Mouse (Mus musculus) MEL (cell line): ENCODE results near the gene Fam110a. TPM values are rescaled to one million over a fixed set of nuclear protein-coding genes. Genes with fewer than 3 reads are reported as not detected.

Source experiments
- DNase-seq: peaks from one replicate; pipeline ENCODE4 v3.0.0; 2011; ENCODE audit warnings: low read depth, low spot score
- H3K27ac ChIP-seq: 2 replicates; pipeline ENCODE4 v1.5.1; 2012; ENCODE audit warnings: low read depth, mild to moderate bottlenecking, control low read depth, low read length, moderate library complexity; ENCODE audit not compliant: control insufficient read depth
- H3K27me3 ChIP-seq, 2 experiments: fragments of 150-350 bp in 1 of 2; sonication (generic) in 1 of 2; 2 replicates each; pipeline ENCODE4 v1.6.1; 2012; ENCODE audit warnings: low read length in 2 of 2, mild to moderate bottlenecking in 2 of 2, improper control_type of control experiment in 1 of 2, moderate library complexity in 1 of 2; ENCODE audit not compliant: insufficient read depth in 2 of 2, control insufficient read depth in 1 of 2
- H3K36me3 ChIP-seq, 2 experiments: 2 replicates each; pipeline ENCODE4 v1.6.1; 2012 to 2014; ENCODE audit warnings: low read length in 2 of 2, improper control_type of control experiment in 1 of 2, inconsistent platforms in 1 of 2, mild to moderate bottlenecking in 1 of 2; ENCODE audit not compliant: insufficient read depth in 2 of 2, control insufficient read depth in 1 of 2
- H3K4me1 ChIP-seq, 2 experiments: fragments of 150-350 bp in 1 of 2; sonication (generic) in 1 of 2; 2 replicates each; pipeline ENCODE4 v1.6.1; 2012; ENCODE audit warnings: low read length in 2 of 2, improper control_type of control experiment in 1 of 2, mild to moderate bottlenecking in 1 of 2; ENCODE audit not compliant: insufficient read depth in 2 of 2, control insufficient read depth in 1 of 2
- H3K4me3 ChIP-seq, 2 experiments: fragments of 150-350 bp in 1 of 2; sonication (generic) in 1 of 2; 2 replicates each; pipeline ENCODE4 v1.5.1; 2012; ENCODE audit warnings: low read depth in 2 of 2, low read length in 2 of 2, mild to moderate bottlenecking in 2 of 2, moderate library complexity in 2 of 2, control low read depth in 1 of 2, improper control_type of control experiment in 1 of 2; ENCODE audit not compliant: control insufficient read depth in 1 of 2, insufficient read depth in 1 of 2
- H3K79me2 ChIP-seq: 2 replicates; pipeline ENCODE4 v1.6.1; 2012; ENCODE audit warnings: mild to moderate bottlenecking, low read length, moderate library complexity; ENCODE audit not compliant: control insufficient read depth, poor library complexity, insufficient read depth
- H3K9ac ChIP-seq: 2 replicates; pipeline ENCODE4 v1.6.1; 2012; ENCODE audit warnings: low read depth, mild to moderate bottlenecking, control low read depth, low read length, moderate library complexity; ENCODE audit not compliant: control insufficient read depth, poor library complexity, severe bottlenecking
- H3K9me3 ChIP-seq: fragments of 150-350 bp; sonication (generic); replicated peaks from 2 replicates; pipeline ENCODE4 v1.6.1; 2012; ENCODE audit warnings: mild to moderate bottlenecking, low read length, improper control_type of control experiment, moderate library complexity; ENCODE audit not compliant: insufficient read depth
- CTCF ChIP-seq, 3 experiments: IDR thresholded peaks in 2 of 3; conservative IDR thresholded peaks in 1 of 3; 2 replicates each; pipeline ENCODE4 v1.5.1; 2011 to 2012; ENCODE audit warnings: low read length in 3 of 3, low read depth in 2 of 3, mild to moderate bottlenecking in 2 of 3, improper control_type of control experiment in 1 of 3, inconsistent platforms in 1 of 3, mixed read lengths in 1 of 3, moderate library complexity in 1 of 3; ENCODE audit not compliant: control insufficient read depth in 1 of 3, insufficient read depth in 1 of 3, poor library complexity in 1 of 3, severe bottlenecking in 1 of 3
- E2F4 ChIP-seq: IDR thresholded peaks from 2 replicates; pipeline ENCODE4 v1.6.1; 2011; ENCODE audit warnings: low read depth, low read length, improper control_type of control experiment, borderline replicate concordance
- ELF1 ChIP-seq: IDR thresholded peaks from 2 replicates; pipeline ENCODE4 v1.6.1; 2014; ENCODE audit warnings: low read depth, mild to moderate bottlenecking, inconsistent platforms, low read length, improper control_type of control experiment, moderate library complexity
- EP300 ChIP-seq, 2 experiments: IDR thresholded peaks; 2 replicates each; pipeline ENCODE4 v1.6.1; 2011; ENCODE audit warnings: improper control_type of control experiment in 2 of 2, low read length in 2 of 2, low read depth in 1 of 2, mild to moderate bottlenecking in 1 of 2
- ETS1 ChIP-seq: IDR thresholded peaks from 2 replicates; pipeline ENCODE4 v1.6.1; 2012; ENCODE audit warnings: low read depth, mild to moderate bottlenecking, inconsistent platforms, low read length, improper control_type of control experiment, moderate library complexity
- GATA1 ChIP-seq: IDR thresholded peaks from 2 replicates; pipeline ENCODE4 v1.6.1; 2011; ENCODE audit warnings: low read depth, low read length, improper control_type of control experiment
- HCFC1 ChIP-seq: IDR thresholded peaks from 2 replicates; pipeline ENCODE4 v1.6.1; 2012; ENCODE audit warnings: low read depth, mild to moderate bottlenecking, inconsistent platforms, low read length, improper control_type of control experiment, moderate library complexity
- JUND ChIP-seq: IDR thresholded peaks from 2 replicates; pipeline ENCODE4 v1.6.1; 2011; ENCODE audit warnings: low read depth, mild to moderate bottlenecking, improper control_type of control experiment, low read length
- KAT2A ChIP-seq: conservative IDR thresholded peaks from 2 replicates; pipeline ENCODE4 v1.6.1; 2012; ENCODE audit warnings: low read depth, low read length, improper control_type of control experiment, inconsistent platforms
- MAZ ChIP-seq: IDR thresholded peaks from 2 replicates; pipeline ENCODE4 v1.6.1; 2012; ENCODE audit warnings: low read depth, mild to moderate bottlenecking, inconsistent platforms, low read length, improper control_type of control experiment
- MXI1 ChIP-seq: IDR thresholded peaks from 2 replicates; pipeline ENCODE4 v1.6.1; 2011; ENCODE audit warnings: mild to moderate bottlenecking, low read depth, low read length, improper control_type of control experiment
- MYB ChIP-seq: IDR thresholded peaks from 2 replicates; pipeline ENCODE4 v1.6.1; 2011; ENCODE audit warnings: mild to moderate bottlenecking, low read depth, low read length, improper control_type of control experiment
- MYC ChIP-seq: IDR thresholded peaks from 2 replicates; pipeline ENCODE4 v1.6.1; 2011; ENCODE audit warnings: low read depth, mild to moderate bottlenecking, low read length, improper control_type of control experiment, moderate library complexity
- NRF1 ChIP-seq: IDR thresholded peaks from 2 replicates; pipeline ENCODE4 v1.6.1; 2014; ENCODE audit warnings: low read depth, mild to moderate bottlenecking, inconsistent platforms, low read length, improper control_type of control experiment, moderate library complexity; ENCODE audit not compliant: poor library complexity, insufficient read depth, severe bottlenecking
- POLR2A ChIP-seq, 2 experiments: IDR thresholded peaks; 2 replicates each; pipeline ENCODE4 v1.6.1; 2011 to 2012; ENCODE audit warnings: low read length in 2 of 2, mild to moderate bottlenecking in 2 of 2, control low read depth in 1 of 2, improper control_type of control experiment in 1 of 2, low read depth in 1 of 2, moderate library complexity in 1 of 2; ENCODE audit not compliant: control insufficient read depth in 1 of 2, insufficient read depth in 1 of 2, poor library complexity in 1 of 2
- POLR2AphosphoS2 ChIP-seq: IDR thresholded peaks from 2 replicates; pipeline ENCODE4 v1.6.1; 2011; ENCODE audit warnings: low read length, improper control_type of control experiment
- POLR2AphosphoS5 ChIP-seq: IDR thresholded peaks from 2 replicates; pipeline ENCODE4 v1.6.1; 2012; ENCODE audit warnings: low read depth, borderline replicate concordance, mild to moderate bottlenecking, inconsistent platforms, low read length, moderate library complexity, mixed read lengths
- RAD21 ChIP-seq: IDR thresholded peaks from 2 replicates; pipeline ENCODE4 v1.6.1; 2011; ENCODE audit warnings: mild to moderate bottlenecking, low read depth, low read length, improper control_type of control experiment
- RCOR1 ChIP-seq: IDR thresholded peaks from 2 replicates; pipeline ENCODE4 v1.6.1; 2012; ENCODE audit warnings: low read depth, mild to moderate bottlenecking, inconsistent platforms, low read length, improper control_type of control experiment
- SMC3 ChIP-seq: IDR thresholded peaks from 2 replicates; pipeline ENCODE4 v1.6.1; 2011; ENCODE audit warnings: low read depth, low read length, improper control_type of control experiment
- TBP ChIP-seq: IDR thresholded peaks from 2 replicates; pipeline ENCODE4 v1.8.0; 2011; ENCODE audit warnings: low read depth, low read length, improper control_type of control experiment
- TCF12 ChIP-seq: IDR thresholded peaks from 2 replicates; pipeline ENCODE4 v1.6.1; 2014; ENCODE audit warnings: low read depth, mild to moderate bottlenecking, inconsistent platforms, low read length, improper control_type of control experiment, moderate library complexity
- USF1 ChIP-seq: IDR thresholded peaks from 2 replicates; pipeline ENCODE4 v1.6.1; 2014; ENCODE audit warnings: low read depth, mild to moderate bottlenecking, inconsistent platforms, low read length, improper control_type of control experiment, moderate library complexity
- USF2 ChIP-seq, 2 experiments: IDR thresholded peaks; 2 replicates each; pipeline ENCODE4 v1.6.1; 2011 to 2012; ENCODE audit warnings: improper control_type of control experiment in 2 of 2, low read length in 2 of 2, borderline replicate concordance in 1 of 2, inconsistent platforms in 1 of 2, low read depth in 1 of 2, mild to moderate bottlenecking in 1 of 2; ENCODE audit not compliant: insufficient read depth in 1 of 2
- ZC3H11A ChIP-seq: IDR thresholded peaks from 2 replicates; pipeline ENCODE4 v1.6.1; 2012; ENCODE audit warnings: low read depth, mild to moderate bottlenecking, inconsistent platforms, low read length, improper control_type of control experiment
- ZMIZ1 ChIP-seq: IDR thresholded peaks from 2 replicates; pipeline ENCODE4 v1.6.1; 2012; ENCODE audit warnings: low read depth, mild to moderate bottlenecking, inconsistent platforms, low read length, improper control_type of control experiment, moderate library complexity
- ZNF384 ChIP-seq: IDR thresholded peaks from 2 replicates; pipeline ENCODE4 v1.6.1; 2012; ENCODE audit warnings: low read depth, mild to moderate bottlenecking, inconsistent platforms, low read length, improper control_type of control experiment
- polyA plus RNA-seq, 2 experiments: library from polyadenylated mRNA; stranded (reverse) in 1 of 2; unstranded in 1 of 2; fragments of >175 nt in 1 of 2; fragments of >200 nt in 1 of 2; gene quantifications; 2 replicates each; pipeline versions ENCODE4 v1.2.1 to v1.2.4; 2012; ENCODE audit warnings: low replicate concordance in 2 of 2, low read depth in 1 of 2; ENCODE audit not compliant: insufficient read length in 2 of 2, insufficient read depth in 1 of 2, missing spikeins in 1 of 2
- total RNA-seq: library from RNA; depleted of rRNA; stranded (reverse); fragments of 300-350 nt; gene quantifications from 2 replicates; pipeline ENCODE4 v1.2.3, GENCODE M21; 2012

Fam110a gene
- total and polyA plus RNA-seq, 3 experiments: 5.7 to 10.8 TPM; not detected in 1

DNA sequence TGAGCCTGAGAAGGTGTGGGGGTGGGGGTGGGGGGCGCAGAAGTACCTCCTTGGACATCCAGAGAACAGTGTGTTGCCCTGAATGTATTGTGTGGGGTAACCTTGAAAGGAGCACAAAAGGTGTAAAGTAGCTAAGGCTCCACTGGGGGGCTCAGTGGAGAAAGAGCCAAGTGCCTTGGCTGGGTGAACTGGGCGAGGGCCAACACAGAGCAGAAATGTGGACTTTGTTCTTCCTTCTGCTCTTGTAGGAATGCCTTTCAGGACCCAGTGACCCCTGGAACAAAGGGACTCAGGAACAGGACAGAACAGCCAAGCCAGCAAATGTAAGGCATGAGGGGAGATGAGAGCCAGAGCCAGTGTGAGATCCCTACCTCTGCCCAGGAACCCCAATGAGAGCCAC, 31.7 kb upstream of the Fam110a start:
- Histone ChIP-seq H3K4me1 (peaks cover 0 to 11% of the 10 kb centered on the region in 2 experiments; a peak in 1 of 4 replicates), H3K4me3 (no peak overlapping the region), H3K9me3 (no peaks in the 10 kb centered on the region), H3K79me2 (no peaks in the 10 kb centered on the region)
- no peak for TF ChIP-seq ZC3H11A
- no peak for TF ChIP-seq POLR2AphosphoS5
- no peak for TF ChIP-seq ZNF384
- TF ChIP-seq MYB: no peak
- peak in 2 of 3 experiments; percentile 13 to 50; a peak in 3 of 6 replicates for TF ChIP-seq CTCF (IDR thresholded peaks at IDR 0.05 in 2 of 3, conservative IDR thresholded peaks at IDR 0.05 in 1 of 3; ENCODE audit: control insufficient read depth in 1 of 3, insufficient read depth in 1 of 3, low read depth in 2 of 3, low read length in 3 of 3, poor library complexity in 1 of 3, severe bottlenecking in 1 of 3)
- no peak for TF ChIP-seq GATA1
- peak; percentile 36; the same call in 1 of the 2 replicates for TF ChIP-seq SMC3
- no peak for TF ChIP-seq ZMIZ1
- TF ChIP-seq USF1: no peak
- TF ChIP-seq E2F4: no peak
- TF ChIP-seq RAD21: peak; percentile 1
- TF ChIP-seq EP300 (IDR thresholded peaks at IDR 0.05; ENCODE audit: low read depth in 1 of 2, low read length in 2 of 2): no peak
- no peak for TF ChIP-seq MXI1
- TF ChIP-seq, all 39 proteins: peak for 3
- H3K27me3 ChIP-seq: no peaks in the 10 kb centered on the region
- DNase-seq: no peak
- H3K36me3 ChIP-seq: peaks cover 0 to 5% of the 10 kb centered on the region in 2 experiments; a peak in 2 of 4 replicates
- no peak overlapping the region for H3K9ac ChIP-seq
- no peak overlapping the region for H3K27ac ChIP-seq

DNA sequence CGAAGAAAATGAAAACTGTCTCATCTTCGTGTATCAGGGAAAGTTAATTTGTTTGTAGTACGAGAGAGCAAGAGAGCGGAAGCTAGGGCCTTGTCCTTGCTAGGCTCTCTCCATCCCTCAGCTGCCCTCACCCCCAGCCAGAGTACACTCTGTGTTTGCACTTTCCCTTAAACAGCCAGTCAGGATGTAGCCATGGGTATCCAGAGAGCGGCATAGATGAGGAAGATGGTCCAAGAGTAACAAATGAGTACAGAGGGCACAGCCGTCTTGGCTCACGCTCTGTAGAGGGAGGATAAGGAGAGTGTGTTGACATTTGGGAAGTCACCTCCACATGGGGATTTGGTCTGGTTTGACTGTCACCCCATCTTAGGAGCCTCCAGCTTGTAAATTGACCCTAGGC, 30.6 kb upstream of the Fam110a start:
- H3K36me3 ChIP-seq: peaks cover 0 to 5% of the 10 kb centered on the region in 2 experiments; a peak in 2 of 4 replicates
- no peak overlapping the region for H3K9ac ChIP-seq
- no peaks in the 10 kb centered on the region for H3K9me3 ChIP-seq
- H3K79me2 ChIP-seq: no peaks in the 10 kb centered on the region
- H3K4me3 ChIP-seq: no peak overlapping the region
- DNase-seq: no peak
- H3K4me1 ChIP-seq: peaks cover 0 to 11% of the 10 kb centered on the region in 2 experiments; a peak in 1 of 4 replicates
- H3K27ac ChIP-seq: no peak overlapping the region
- no peak for TF ChIP-seq MYC
- no peak for TF ChIP-seq E2F4
- no peak for TF ChIP-seq MAZ
- TF ChIP-seq MYB: no peak
- no peak for TF ChIP-seq RCOR1
- TF ChIP-seq USF1: no peak
- TF ChIP-seq HCFC1: no peak
- no peak for TF ChIP-seq JUND
- TF ChIP-seq POLR2AphosphoS2: no peak
- no peak for TF ChIP-seq USF2 (IDR thresholded peaks at IDR 0.05; ENCODE audit: borderline replicate concordance in 1 of 2, insufficient read depth in 1 of 2, low read depth in 1 of 2, low read length in 2 of 2)
- no peak for TF ChIP-seq TBP
- no peak for TF ChIP-seq POLR2A (IDR thresholded peaks at IDR 0.05; ENCODE audit: control insufficient read depth in 1 of 2, insufficient read depth in 1 of 2, low read depth in 1 of 2, low read length in 2 of 2, poor library complexity in 1 of 2)
- no peak for TF ChIP-seq ETS1
- TF ChIP-seq KAT2A: no peak
- no peak for TF ChIP-seq TCF12
- no peak for TF ChIP-seq ZC3H11A
- TF ChIP-seq CTCF (IDR thresholded peaks at IDR 0.05 in 2 of 3, conservative IDR thresholded peaks at IDR 0.05 in 1 of 3; ENCODE audit: control insufficient read depth in 1 of 3, insufficient read depth in 1 of 3, low read depth in 2 of 3, low read length in 3 of 3, poor library complexity in 1 of 3, severe bottlenecking in 1 of 3): no peak
- TF ChIP-seq NRF1: no peak
- TF ChIP-seq ELF1: no peak
- H3K27me3 ChIP-seq: no peaks in the 10 kb centered on the region
